Mouse (Mus musculus) kidney, postnatal 10 days (tissue): ENCODE results near the gene Flot1.

ENCODE experiments used
- DNase-seq: peaks from one replicate; pipeline ENCODE4 v3.0.0; 2021; ENCODE audit warnings: mixed read lengths

Gene Flot1

DNA sequence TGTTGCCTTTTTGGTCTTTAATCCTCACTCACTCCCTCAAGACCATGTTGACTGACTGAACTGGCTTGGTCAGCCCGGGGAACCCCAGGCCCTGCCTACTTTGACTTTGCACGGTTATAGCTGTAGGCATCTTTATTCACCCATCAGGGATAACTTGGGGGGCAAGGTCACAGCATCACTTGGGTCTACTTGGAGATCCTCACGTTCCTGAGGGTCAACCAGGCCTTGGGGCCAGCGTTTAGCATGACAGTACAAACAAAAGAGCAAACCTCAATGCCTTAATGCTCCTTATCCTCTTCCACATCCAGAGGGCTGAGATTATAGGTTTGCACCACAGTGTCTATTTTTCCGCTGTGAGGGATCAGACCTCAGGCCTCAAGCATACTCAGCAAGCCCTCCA is 10.7 kb upstream of the Flot1 start:
- no peak for DNase-seq

GRCm38 (mm10) chr17:35812736-35813135 is 10.3 kb upstream of the Flot1 start:
- no peak for DNase-seq

DNA sequence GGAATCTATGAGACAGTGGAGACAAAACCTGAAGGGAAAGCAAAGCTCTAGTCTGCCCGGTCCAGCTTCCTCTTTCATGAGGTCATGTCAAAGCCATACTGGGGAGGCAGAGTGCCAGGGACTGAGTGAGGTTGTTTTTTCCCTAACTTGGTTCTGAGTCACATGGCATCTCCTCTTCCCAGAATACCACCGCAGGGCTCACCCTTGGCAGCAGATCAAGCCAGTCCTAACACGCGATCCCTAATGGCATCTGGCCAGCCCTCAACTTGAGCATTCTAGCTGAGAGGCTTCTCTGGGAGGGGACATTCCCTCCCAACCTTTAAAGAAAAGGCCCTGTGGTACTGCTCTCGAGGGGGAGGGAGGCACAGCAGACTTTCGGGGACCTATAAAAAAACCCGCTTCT is 9.8 kb upstream of the Flot1 start:
- peak; percentile 95 for DNase-seq

GRCm38 (mm10) chr17:35813653-35814052 is 9.4 kb upstream of the Flot1 start:
- no peak for DNase-seq

- peak; percentile 72 for DNase-seq
Observed at GRCm38 (mm10) chr17:35814678-35815077, 8.4 kb upstream of the Flot1 start.

DNA sequence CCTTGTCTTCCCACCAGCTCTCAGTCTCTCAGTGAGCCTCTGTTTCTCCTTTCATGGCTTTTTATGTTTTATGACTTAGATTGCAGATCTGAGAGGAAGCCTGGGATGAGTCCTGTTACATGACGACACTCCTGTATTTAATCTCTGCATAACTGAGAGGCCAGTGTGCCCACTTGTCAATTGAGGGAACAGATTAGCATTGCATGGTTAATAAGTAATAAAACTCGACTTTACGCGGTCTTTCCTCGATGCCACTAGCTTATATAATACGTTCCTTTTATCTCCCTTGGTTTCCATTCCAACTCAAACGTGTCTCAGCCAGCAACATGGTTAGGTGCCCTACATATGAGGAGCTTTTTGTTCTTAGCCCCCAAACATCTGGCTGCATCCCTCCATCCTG is 7.2 kb upstream of the Flot1 start:
- DNase-seq: no peak

DNA sequence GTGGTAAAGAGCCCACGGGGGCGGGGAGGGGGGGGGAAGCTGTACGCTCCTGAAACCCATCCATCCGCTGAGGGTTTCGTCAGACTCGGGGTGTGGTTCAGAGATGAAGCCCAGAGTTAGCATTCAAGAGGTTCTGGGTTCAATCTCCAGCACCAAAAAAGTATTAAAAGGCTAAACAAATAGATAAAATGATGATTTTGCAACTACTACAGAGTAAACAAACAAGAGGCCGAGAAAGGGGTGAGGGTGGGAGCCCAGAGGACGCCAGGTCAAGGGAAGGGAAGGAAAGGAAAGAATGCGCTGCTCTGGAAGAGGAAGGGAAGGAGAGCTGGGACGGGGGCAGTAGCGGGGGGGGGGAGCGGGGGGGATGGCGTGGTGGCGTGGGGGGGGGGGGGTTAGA is 6.3 kb upstream of the Flot1 start:
- no peak for DNase-seq

DNA sequence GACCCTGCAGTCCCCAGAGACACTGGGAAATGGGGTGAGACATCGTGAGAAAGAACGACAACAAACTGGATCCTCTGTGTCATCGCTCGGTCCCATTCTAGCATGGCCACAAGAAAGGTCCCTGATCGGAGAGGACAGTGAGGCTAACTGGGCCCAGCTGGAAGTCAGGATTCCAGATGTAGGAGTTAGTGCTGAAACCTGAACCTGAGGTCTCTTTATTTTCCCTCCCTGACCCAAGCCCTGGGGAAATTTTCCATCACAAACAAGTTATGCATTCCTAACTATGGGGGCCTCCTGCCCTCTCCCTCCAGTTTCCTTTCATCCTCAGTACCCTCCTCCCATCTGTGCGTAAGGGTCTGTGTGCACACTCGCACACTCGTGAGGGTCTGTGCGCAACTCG is 5.8 kb upstream of the Flot1 start:
- DNase-seq: no peak

GRCm38 (mm10) chr17:35820111-35820510 is 2.9 kb upstream of the Flot1 start:
- no peak for DNase-seq

DNA sequence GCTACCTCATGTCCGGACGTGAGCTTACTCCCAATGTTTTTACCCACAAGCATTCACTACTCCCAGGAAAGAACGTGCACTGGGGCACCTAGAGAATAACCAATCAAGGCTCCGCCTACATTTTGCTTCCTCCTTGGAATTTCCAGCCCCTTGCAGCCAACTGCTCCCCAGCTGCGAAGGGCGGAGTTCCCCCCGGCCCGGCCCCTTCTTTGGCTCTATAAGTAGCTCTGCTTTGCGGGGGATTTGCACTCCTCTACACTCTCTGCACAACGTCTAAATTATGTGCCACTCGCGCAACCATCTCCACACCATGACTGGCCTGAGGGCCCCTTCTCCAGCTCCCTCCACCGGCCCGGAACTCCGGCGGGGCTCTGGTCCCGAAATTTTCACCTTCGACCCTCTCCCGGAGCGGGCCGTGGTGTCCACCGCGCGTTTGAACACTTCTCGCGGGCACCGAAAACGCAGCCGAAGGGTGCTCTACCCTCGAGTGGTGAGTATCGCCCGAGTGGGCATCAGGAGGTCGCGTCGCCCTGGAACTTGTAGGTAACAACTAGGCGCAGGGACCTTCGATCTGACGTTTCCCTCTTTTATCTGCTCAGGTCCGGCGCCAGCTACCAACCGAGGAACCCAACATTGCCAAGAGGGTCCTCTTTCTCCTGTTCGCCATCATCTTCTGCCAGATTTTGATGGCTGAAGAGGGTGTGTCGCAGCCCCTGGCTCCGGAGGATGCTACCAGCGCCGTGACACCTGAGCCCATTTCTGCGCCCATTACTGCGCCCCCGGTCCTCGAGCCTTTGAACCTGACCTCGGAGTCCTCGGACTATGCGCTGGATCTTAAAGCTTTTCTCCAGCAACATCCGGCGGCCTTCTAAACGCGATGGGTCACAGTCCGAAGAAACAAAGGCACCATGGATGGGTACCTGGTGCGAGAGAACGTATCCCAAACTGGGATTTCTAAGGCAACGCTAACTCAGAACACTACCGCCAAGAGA is 1.3 kb upstream of the Flot1 start, which contains the start of gene Ier3:
Ier3 (plus strand) TSS at position 246 of the 992 bp plus-strand sequence.
- peak; percentile 93 for DNase-seq

GRCm38 (mm10) chr17:35822564-35822963 is 466 bp upstream of the Flot1 start:
- DNase-seq: no peak

DNA sequence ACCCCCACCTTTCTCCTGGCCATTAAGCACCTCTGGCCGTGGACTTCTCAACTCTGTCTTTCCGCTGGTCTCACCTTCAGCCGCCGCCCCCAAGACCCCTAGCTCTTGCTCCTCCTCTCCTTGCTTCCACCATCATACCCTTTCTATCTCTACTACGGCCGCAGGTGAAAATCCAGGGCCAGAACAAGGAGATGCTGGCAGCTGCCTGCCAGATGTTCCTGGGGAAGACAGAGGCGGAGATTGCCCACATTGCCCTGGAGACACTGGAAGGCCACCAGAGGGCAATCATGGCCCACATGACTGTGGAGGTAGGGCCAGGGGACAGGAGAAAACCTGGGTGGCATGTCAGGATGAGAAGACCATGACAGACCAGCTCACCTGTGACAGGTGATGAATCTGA is 1.4 kb downstream of the Flot1 start:
- peak; percentile 51 for DNase-seq

DNA sequence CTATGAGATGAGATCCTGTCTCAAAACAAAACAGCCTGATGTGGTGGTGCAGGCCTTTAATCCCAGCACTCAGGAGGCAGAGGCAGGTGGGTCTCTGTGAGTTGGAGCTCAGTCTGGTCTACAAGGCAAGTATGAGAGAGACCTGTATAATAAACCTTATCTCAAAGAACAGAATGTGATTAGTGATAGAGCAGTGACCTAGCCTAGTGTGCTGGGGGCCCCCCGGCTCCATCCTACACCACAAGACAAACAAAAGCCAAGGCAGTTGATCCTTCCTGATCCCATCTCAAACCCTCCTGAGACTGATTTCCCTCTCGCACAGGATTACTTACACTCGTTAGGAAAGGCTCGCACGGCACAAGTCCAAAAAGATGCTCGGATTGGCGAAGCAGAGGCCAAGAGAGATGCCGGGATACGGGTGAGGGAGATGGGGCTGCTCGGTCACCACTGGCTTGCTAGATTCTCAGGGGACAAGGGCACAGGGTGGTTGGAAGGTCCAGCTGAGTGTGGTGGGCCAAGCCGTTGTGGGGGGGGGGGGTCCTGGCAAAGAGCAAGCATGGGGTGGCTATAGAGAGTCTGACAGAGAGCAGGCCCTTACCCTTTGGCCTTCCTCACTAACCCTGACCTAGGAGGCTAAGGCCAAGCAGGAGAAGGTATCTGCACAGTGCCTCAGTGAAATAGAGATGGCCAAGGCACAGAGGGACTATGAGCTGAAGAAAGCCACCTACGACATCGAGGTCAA is 2.2 kb downstream of the Flot1 start:
- no peak for DNase-seq

DNA sequence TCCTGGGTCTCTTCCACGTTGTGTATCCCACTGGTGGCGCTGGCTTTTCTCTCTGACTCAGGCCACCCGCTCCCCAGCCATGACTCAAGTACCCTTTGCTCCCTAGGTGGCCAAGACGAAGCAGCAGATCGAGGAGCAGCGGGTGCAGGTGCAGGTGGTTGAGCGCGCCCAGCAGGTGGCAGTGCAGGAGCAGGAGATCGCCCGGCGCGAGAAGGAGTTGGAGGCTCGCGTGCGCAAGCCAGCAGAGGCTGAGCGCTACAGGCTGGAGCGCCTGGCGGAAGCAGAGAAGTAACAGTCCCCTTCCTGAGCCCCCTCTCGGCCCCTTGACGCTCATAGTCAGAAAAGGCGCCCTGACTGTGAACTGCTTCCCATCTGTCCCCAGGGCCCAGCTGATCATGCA is 6.7 kb downstream of the Flot1 start:
- DNase-seq: peak; percentile 94

GRCm38 (mm10) chr17:35832400-35833238 is 9.6 kb downstream of the Flot1 start:
- DNase-seq: no peak

GRCm38 (mm10) chr17:35833239-35833751 is 10.3 kb downstream of the Flot1 start:
- no peak for DNase-seq

DNA sequence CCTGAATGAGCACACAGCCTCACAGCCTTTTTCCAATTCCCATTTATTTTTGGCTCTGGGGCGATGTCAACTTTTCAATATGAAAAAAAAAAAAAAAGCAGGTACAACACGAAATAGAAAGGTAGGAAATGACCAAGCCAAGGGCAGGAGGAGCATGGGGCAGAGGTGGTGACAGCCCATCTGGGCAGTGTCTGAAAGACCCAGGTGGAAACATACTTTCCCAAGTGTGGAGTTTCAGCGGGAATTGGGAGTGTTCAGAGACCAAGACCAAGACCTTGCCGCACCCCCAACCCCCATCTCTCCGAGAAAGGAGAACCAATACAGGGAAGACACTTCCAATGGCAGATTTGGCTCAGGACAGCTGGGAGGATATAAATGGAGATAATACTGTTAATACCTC is 10.9 kb downstream of the Flot1 start:
- DNase-seq: no peak

DNA sequence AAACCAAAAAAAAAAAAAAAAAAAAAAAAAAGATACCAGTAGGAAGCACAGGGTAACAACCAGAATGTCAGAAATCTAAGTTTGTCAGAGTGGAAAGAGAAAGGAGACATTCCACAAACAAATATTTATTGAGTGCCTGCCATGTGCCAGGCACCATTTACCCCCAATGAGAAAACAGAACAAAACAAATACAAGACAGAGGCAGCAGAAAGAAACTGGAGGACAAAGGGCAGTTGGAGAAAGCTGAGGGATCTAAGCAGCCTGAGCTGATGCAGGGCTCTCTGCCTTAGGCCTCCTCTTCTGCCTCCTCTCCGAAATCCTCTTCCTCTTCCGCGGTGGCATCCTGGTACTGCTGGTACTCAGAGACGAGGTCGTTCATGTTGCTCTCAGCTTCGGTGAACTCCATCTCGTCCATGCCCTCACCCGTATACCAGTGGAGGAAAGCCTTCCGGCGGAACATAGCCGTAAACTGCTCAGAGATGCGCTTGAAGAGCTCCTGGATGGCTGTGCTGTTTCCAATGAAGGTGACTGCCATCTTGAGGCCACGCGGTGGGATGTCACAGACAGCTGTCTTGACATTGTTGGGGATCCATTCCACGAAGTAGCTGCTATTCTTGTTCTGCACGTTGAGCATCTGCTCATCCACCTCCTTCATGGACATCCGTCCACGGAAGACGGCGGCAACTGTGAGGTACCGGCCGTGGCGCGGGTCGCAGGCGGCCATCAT is 11.8 kb downstream of the Flot1 start:
- no peak for DNase-seq

- DNase-seq: peak; percentile 49
Observed at GRCm38 (mm10) chr17:35835424-35836140, 12.6 kb downstream of the Flot1 start.

- DNase-seq: peak; percentile 94
Observed at GRCm38 (mm10) chr17:35836178-35836965, 13.3 kb downstream of the Flot1 start.
